Mouse (Mus musculus): ENCODE results near the gene Ints3. TPM values are rescaled to one million over a fixed set of nuclear protein-coding genes. Genes with fewer than 3 reads are reported as not detected.

The Ints3 gene
- polyA plus RNA-seq, 3 experiments from 2014 or later = 15.6 to 18.0 (median 17.6) TPM

DNA sequence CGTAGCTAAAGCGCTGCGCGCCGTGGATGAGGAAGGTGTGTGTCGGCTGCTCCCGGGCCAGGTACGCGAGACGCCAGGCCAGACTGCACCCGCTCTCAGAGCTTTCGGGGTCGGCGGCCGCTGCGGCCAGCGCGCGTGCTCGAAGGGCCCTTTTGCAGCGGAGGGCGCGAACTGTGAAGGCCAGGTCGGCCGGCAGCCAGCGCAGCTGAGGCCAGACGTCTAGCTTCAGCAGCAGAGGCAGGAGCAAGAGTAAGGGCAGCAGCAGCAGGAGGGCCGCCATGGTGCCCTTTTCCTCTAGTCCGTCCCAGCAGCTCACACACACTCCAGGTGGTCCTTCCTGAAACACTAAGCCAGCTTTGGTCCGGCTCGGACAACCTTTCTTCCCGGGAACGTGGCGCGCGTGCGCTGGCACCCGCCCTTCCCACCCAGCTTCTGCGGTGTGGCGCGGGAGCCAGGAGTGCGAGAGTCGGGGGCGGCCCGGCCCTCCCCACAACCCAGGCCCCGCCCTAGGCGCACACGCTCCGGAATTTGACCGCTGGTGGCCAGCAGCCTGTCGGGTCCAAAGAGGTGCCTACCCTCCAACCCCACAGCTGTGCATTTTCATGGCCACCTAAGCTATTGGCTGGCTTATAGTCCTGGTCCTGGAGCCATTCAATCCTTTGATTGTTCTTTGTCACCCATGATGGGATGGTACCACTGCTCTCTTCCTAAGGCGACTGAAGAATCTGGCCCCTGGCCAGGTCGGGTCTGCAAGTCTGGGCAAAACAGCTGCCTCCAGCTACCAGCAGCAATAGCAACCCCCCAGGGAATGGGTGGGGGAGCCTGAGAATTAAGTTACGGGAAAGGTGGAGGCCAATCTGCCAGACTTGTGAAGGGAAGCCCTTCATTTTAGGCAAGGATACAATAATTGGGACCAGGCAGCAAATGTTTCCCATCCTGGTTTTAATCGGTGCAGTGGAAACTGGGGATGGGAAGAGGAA is 43.6 kb downstream of the Ints3 start, which contains the start of gene Slc27a3:
Slc27a3 (minus strand) TSS at position 428 of the 980 bp plus-strand sequence.
- no peak for ATAC-seq

DNA sequence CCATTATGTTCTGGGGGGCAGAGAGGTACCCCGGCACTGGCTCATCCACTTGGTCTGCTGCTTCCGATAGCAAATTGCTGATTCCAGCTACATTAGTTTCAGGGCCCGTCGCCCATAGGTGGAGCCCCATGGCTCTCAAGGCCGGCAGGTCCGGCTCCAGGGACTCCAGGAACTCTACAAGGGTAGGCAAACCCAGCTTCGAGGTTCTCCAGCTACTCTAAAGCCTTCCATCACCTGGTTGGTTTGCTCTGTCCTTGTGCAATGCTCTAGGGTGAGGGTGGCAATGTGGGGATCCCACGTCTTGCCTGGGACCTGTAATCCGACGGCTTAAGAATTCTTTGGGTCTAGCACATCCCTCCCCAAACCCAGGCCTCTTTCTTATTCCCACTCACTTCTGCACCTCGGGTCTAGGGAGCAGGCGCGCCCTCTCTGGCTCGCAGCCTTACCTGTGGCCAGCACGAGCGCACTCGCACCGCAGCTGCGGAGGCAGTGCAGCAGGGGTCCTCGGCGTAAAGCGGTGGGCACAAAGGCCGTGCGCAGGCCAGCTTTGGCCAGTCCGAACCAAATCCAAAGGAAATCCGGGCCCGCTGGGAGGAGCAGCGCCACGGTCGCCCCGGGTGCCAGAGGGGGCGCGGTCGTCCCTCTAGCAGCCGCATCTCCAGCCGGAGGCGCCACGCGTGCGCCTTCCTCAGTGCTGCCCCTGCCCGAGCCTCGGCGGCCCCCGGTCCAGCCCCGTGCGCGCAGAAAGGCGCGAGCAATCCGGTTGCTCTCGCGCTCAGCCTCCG is 44.5 kb downstream of the Ints3 start:
- no peak for ATAC-seq

DNA sequence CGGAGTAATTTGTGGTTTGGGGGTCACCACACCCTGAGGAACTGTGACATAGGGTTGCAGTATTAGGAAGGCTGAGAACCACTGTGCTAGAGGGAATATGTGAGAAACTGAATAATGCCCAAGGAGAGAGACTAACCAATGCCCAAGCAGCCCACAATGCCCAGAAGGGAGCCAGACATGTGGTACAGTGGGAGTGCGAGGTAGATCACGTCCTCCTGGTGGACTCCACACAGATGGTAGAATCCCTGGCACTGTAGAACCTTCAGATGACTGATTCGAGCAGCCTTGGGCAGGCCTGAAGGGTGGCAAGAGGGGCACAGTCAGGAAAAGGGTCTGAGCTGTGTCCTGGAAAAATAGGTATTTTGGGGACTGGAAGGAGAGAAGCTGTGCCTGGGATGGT is 45.2 kb downstream of the Ints3 start:
- ATAC-seq = no peak

DNA sequence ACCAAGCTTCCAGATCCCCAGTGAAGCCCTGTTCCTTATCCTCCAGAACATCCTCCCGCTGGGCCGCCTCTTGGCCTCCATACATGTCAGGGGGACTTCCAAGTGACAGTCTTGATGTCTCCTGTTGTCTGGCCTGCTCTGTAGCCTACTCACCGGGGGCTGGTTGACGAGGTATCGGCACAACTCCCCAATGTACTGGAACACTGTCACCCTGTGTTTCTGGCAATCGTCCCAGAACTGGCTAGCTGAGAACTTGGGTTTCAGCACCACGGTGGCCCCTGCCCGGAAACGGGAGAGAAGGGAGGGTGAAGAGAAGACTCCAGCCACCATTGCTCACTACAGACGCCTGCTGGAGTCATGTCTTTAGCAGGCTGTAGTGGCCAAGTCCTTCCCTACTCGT is 45.9 kb downstream of the Ints3 start:
- ATAC-seq = no peak

DNA sequence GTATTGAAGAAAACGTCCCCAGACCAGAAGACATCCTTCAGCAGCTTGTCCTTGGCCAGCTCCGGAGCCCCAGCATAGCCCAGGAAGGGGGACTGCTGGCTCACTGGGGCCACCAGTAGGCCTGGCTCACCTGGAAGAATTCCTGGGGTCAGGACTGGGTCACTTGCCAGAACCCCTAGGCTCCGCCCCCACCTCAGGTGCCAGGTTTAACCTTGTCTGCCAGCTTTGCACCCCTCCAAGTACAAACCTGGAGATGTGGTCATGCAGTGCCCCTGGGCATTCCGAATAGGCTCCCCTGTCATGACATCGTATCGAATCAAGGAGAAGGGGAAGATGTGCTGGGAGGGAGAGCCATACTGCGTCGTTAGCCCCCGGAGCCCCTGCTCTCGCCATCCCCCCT is 46.6 kb downstream of the Ints3 start:
- ATAC-seq = no peak

DNA sequence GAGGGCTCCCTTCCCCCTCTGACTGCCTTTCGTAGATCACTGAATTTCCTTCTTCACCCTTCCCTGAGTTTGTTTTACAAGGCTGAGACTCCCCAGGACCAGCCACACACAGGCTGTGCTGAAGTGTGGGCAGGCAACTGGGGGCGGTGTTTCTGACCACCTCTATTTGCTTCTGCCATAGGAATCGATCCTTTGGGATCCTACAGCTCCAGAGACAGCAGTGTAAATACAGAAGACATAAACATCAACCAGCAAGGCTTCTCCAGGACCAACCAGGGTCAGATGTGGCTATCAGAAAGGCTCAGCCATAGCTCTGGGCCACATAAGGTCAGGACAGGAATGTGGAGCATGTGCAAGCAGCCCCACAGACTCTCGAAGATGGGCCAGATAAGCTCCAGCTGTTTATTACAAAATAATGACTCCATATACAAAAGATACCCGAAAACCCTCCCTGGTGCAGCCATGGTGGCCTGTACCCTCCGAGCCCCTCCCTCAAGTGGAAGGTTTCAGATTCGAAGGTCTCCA is 48.5 kb downstream of the Ints3 start:
- no peak for ATAC-seq

DNA sequence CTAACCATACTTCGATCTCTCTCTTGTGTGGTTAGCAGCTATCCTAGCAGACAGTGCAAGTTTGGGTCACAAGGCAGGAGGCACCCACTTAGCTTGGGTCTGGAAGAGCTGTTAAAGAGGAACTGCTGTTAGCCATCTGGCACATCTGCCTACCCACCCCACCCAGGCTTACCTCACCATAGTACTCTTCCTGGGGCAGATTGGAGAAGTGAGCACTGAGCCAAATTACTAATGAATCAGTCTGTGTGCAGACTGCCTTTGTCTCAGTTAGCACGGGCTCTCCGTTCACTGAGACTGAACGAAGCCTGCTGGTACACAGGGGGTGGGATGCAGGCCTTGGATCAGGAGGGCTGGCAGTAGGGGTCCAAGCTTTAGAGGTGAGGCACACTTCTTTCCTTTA is 49.7 kb downstream of the Ints3 start:
- no peak for ATAC-seq

DNA sequence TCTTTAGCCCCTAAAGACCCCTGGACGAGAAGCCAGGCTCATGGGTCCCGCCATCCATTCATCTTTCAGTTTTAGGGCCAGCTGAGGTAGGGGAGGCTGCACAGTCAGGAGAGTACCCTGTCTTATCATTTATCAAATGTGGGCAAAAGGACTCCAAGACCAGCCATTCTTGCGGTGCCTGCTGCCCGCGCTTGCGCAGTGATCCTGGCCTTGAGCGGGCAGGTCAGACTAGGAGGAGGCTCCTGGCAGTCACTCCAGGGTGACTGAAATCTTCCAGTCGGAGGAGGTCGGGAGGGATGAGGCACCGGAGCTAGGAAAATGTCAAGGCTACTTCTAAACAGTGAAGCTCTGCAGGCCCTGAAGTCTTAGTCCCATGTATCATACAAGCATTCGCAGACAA is 51.7 kb downstream of the Ints3 start:
- ATAC-seq = no peak

DNA sequence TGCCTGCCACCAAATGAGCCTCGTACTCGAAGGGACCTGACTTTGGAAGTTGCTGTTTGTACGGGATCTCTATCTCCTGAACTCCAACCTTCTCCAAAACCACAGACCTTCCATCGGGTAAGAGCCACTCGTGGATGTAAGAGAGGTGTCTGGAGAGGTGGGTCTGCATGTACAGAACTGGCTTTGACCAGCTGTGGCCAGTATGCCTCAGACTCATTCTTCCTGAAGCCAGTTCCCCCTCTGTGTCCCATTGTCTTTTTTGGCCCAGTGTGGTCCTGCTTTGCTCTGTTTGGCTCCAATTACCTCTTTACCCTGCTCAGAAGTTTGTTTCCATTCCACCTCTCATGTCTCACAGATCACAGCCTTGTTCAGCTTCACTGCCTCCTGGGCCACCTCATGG is 54.9 kb downstream of the Ints3 start:
- no peak for ATAC-seq

DNA sequence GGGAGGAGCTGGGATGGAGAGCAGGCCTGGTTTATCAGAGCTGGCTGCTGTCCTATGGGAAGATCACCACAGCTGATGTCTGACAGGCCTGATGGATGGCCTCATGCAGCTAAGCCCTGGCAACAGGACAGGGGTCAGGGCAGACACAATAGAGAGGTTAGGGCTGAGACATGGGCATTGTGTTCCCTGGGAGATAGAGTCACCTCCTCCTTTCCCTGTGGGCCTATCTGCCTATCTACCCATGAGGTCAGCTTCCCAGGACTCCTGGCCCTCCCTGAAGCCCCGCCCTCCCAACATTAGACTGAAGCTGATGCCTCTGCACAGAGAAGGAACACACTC is 57.2 kb downstream of the Ints3 start:
- no peak for ATAC-seq

DNA sequence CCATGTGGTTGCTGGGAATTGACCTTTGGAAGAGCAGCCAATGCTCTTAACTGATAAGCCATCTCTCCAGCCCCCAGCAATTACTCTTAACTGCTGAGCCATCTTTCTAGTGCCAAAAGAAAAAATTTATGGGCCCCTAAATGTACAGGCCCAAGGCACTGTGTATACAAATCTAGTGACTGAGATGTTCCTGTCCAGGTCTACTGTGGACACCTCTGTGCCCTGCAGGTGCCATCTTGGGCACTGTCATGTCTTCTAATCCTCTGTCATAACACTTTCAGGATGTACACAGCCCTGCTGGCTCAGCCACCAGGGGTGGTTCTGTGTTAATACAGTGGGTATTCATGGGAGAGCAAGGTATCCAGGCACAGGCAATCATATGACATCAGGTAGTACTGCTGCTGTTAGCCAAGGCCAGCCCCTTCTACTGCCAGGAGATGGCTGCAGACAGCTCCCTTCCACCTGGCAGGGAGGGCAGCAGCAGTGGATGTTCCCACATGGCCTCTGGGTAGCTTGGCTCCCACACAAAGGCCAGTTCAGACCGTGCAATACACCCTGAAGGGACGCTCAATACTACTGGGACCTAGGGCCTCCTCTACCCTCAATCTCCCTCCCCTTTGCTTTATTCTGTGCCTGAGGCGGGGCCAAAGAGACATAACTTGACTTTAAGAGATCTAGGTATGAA is 57.7 kb downstream of the Ints3 start:
- no peak for ATAC-seq

DNA sequence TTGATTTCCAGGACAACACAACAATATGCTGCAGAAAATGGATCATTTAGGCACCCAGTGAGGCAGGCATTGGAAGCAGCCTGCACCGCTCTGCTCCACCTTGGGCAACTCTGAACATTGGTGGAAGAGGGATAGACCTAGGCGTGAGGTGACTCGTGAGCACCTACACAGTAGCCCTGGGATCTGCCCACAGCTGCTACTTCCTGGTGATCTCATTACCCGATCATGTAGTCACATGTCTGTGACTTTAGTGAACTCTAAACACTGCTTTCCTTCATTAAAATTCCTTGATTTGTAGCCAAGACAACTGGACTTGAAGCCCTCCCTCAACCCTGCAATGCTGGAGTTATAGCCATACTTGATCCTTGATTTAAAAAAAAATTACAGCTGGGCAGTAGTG is 59.1 kb downstream of the Ints3 start:
- no peak for ATAC-seq

DNA sequence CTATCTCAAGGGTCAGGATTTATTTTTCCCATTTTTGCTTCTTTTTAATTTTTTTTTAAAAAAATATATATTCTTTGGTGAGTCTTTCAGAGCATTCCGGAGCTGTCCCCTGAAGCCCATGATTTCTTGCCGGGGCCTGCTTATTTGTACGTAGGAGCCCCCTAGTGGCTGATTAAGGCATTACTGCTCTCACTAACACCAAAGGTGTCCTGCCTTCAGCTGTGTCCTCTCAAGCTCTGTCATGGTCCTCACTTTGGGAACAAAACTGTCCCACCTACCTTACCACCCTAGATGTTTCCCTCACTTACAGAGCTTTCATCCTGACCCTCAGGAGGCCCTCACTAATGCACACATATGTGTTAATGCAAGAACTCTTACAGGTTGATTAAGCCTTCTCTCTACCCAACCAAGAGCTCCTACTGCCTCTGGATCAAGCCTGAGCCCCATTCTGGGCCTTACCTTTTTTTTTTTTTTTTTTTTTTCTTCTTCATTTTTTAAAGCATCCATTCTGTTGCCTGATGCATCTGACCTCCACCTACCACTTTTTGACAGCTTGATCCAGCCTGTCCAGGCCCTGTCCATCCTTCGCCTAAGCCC is 59.9 kb downstream of the Ints3 start:
- peak; percentile 74 for ATAC-seq

DNA sequence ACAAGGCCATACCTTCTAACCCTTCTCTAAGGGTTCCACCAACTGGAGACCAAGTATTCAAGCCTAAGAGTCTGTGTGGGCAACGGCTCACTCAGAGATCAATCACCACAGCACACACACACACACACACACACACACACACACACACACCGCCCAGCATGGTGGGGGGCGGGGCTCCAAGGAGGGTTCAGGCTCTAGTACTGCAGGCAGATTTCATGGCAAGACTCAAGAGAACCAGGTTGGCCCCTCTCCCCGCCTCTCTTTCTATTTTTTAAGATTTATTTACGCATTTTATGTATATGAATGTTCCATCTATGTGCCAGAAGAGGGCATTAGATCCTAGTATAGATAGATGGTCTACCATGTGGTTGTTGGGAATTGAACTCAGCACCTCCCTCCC is 60.6 kb downstream of the Ints3 start:
- ATAC-seq = no peak

DNA sequence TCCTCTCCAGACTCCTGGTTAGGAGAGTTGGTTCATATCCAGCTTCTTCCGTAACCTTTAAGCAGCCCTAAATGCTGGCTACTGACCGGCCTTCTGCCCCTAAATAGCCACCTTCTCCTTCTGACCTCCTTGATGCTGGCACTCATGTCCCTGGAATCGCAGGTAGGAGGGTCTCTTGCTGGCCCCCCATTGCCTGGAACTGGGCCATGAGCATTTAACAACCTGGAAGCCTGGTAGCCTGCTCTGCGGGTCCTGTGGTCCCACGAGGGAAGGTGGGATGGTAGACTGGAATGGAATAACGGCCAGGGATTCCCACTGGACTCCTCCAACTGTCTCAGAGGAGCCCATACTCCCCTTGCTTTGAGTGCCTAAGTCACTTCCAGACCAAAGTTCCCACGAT is 61.6 kb downstream of the Ints3 start:
- ATAC-seq = no peak

DNA sequence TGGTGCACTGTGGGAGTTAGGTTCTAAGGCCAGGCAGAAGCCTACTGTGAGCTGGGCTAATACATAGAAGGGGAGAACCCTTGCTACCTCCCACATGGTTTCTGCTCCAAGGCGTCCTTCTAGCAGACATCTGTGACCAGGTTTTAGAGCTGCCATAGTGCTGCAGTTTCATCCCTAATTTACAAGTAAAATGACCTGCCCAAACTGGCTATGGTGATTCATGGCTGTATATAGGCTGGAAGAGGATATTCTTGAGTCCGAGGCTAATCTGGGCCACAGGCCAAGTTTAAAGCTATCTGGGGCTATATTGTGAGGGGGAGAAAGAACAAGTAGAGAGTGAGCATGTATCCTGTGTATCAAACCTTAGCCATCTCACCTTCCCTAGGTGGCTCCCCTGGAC is 64.4 kb downstream of the Ints3 start:
- ATAC-seq = no peak

DNA sequence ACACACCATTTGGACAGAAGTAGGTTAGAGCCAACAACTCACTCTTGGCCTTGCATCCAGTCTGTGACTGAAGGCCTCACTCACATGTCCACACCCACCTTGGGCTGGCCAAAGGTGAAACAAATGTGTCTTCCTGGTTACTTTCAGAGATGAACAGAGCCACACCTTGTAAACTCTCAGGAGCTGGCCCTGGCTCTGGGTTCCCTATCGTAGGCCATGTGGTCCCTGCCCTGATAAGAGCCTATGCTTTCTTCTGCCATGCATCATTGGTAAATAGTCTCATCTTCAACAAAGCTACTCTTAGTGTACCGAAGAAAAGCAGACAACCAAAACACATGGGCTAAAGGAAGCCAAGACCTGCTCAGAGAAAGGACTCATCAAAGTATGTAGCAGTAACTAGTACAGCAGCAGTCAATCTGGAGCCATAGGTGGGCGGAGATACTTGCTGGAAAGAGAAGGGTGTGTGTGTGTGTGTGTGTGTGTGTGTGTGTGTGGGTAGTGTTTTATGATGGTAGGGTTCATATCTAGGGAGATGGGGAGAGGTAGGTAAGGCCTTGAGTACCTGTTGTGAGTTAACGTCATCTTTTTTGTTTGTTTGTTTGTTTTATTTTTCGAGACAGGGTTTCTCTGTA is 66.3 kb downstream of the Ints3 start:
- ATAC-seq = no peak

DNA sequence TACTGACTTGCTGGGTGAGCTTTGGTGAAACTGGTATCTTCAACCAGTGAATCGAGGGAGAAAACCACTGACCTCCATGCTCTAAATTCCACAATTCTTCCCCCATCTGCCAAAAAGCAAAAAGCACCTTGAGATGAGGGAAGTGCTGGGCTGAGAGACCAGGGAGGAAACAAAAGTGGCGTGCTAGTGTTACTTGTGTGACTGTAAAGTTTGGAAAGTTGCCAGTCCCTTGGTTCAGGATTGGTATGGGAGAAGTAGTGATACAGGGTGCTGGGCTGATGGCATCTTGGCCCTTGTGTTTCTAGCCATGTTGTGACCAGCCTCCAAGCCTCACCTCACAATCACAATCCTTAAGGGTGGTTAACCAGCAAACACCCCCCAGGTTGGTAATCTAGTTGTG is 71.1 kb downstream of the Ints3 start:
- no peak for ATAC-seq

DNA sequence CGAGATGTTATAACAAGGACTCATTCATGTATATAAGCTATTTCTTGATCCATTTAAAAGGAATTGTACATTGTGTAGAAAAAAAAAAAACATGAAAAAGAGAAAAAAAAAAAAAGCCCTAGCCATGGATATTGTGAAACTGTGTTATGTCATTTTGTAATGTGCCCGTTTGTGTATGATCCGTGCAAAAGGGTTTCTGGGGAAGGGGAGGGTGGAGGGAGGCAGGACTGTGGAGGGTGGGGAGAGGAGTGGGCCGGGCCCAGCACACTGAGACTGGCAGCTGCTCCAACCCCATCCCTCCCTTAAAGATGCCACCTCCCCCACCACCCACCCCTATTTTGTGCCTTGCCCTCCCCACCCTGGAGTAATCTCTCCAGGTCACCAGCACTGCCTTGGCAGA is 71.9 kb downstream of the Ints3 start:
- ATAC-seq = no peak

DNA sequence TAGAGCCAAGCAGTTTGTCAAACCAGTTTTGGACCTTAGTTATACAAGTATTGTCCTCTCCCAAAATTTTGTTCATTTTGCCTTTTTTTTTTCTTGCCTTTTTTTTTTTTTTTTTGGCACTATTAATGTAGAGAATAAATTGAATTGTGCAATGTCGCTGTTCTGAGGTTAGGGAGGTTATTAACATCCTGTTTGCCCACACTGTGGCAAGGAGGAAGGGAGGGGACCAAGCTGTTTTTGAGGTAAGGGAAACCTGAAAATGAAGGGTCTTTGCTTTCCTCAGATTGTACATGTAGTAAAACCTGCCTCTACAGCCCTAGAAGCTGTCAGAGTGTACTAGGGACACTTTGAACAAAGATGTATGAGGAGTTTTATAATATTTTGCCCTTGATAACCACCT is 74.2 kb downstream of the Ints3 start:
- ATAC-seq = peak; percentile 43

DNA sequence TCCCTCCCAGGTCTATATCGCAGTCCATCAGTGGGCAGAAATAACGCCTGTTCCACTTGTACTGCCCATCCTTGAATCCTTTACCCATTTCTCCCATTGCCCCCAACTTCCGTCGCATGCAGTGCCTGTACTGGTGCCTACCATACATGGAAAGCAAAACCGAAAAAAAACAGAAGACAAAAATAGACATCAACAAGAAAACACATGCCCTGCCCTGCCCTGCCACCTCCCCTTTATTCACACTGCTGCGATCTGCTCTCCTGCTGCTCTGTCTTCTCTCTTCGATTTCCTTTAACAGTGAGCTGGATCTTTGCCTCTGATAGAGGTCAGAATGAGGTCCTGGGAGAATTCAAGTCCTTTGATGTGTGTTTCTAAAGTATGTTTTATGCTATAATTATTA is 75.5 kb downstream of the Ints3 start:
- no peak for ATAC-seq

DNA sequence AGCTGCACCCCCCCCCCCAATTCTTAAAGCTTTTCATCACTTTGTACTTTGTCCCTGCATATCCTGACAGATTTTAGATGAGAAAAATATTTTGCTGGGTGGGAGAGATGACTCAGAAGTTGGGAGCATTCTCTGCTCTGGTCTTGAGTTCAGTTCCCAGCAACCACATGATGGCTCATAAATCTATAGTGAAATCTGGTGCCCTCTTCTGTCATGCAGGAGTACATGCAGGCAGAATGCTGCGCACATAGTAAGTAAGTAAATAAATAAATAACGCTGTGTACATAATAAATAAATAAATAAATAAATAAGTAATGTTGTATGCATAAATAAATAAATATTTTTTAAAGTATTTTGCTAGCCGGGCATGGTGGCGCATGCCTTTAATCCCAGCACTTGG is 85.6 kb downstream of the Ints3 start:
- ATAC-seq = no peak

All from inflammation-experienced regulatory T-cells, adult 6 months (primary cell).